Mouse (Mus musculus) neural tube, embryonic 14.5 days (tissue): Measurements from ENCODE around the gene Ank3. TPM values are rescaled to one million over a fixed set of nuclear protein-coding genes. Genes with fewer than 3 reads are reported as not detected.
"Not testable (repeated sequence)": the region's sequence is repeated elsewhere in the genome, so short reads cannot be mapped to it uniquely, and the experiment has no call there.

Source experiments
- ATAC-seq: fragments of 200-750 bp; cut with Nextera tagmentation; 2 replicates; pipeline ENCODE4 v1.8.0; 2017; ENCODE audit warnings: low read depth, mild to moderate bottlenecking, moderate TSS enrichment, moderate library complexity
- H3K27ac ChIP-seq: fragments of 300-500 bp; sonication (generic); 2 replicates; pipeline ENCODE4 v1.5.1; 2014; ENCODE audit warnings: low read depth, mild to moderate bottlenecking, control low read depth, low read length, moderate library complexity, mixed read lengths
- H3K27me3 ChIP-seq: fragments of 300-500 bp; sonication (generic); 2 replicates; pipeline ENCODE4 v1.6.1; 2014; ENCODE audit warnings: low read length; ENCODE audit not compliant: control insufficient read depth, insufficient read depth
- H3K36me3 ChIP-seq: fragments of 300-500 bp; sonication (generic); 2 replicates; pipeline ENCODE4 v1.6.1; 2014; ENCODE audit warnings: low read length, mixed read lengths; ENCODE audit not compliant: control insufficient read depth, insufficient read depth
- H3K4me1 ChIP-seq: fragments of 300-500 bp; sonication (generic); 2 replicates; pipeline ENCODE4 v1.6.1; 2014; ENCODE audit warnings: low read length; ENCODE audit not compliant: control insufficient read depth, insufficient read depth
- H3K4me2 ChIP-seq: fragments of 300-500 bp; sonication (generic); 2 replicates; pipeline ENCODE4 v1.6.1; 2014; ENCODE audit warnings: mild to moderate bottlenecking, low read depth, low read length, control low read depth
- H3K4me3 ChIP-seq: fragments of 300-500 bp; sonication (generic); 2 replicates; pipeline ENCODE4 v1.5.1; 2014; ENCODE audit warnings: low read depth, low read length, control low read depth, mixed read lengths
- H3K9ac ChIP-seq: fragments of 300-500 bp; sonication (generic); replicated peaks from 2 replicates; pipeline ENCODE4 v1.6.1; 2014; ENCODE audit warnings: low read depth, mild to moderate bottlenecking, control low read depth, low read length, mixed read lengths
- H3K9me3 ChIP-seq: fragments of 300-500 bp; sonication (generic); 2 replicates; pipeline ENCODE4 v1.6.1; 2016; ENCODE audit warnings: low read length; ENCODE audit not compliant: control insufficient read depth
- WGBS: fragments of 180-500 bp; shearing (Covaris S2); extraction: QIAGEN DNeasy Blood & Tissue Kit; methylation state at CpG from one replicate; pipeline ENCODE4 v1.1.7; 2014; 5-methylcytosine and 5-hydroxymethylcytosine counted together
- polyA plus RNA-seq: library from polyadenylated mRNA; unstranded; fragments of >200 nt; fragmentation: Nextera tagmentation; extraction: Ambion mirVana; gene quantifications from 2 replicates; pipeline ENCODE4 v1.2.1, GENCODE M21; 2014

Ank3 gene
- 183 and 198 TPM in 2 replicates for polyA plus RNA-seq

DNA sequence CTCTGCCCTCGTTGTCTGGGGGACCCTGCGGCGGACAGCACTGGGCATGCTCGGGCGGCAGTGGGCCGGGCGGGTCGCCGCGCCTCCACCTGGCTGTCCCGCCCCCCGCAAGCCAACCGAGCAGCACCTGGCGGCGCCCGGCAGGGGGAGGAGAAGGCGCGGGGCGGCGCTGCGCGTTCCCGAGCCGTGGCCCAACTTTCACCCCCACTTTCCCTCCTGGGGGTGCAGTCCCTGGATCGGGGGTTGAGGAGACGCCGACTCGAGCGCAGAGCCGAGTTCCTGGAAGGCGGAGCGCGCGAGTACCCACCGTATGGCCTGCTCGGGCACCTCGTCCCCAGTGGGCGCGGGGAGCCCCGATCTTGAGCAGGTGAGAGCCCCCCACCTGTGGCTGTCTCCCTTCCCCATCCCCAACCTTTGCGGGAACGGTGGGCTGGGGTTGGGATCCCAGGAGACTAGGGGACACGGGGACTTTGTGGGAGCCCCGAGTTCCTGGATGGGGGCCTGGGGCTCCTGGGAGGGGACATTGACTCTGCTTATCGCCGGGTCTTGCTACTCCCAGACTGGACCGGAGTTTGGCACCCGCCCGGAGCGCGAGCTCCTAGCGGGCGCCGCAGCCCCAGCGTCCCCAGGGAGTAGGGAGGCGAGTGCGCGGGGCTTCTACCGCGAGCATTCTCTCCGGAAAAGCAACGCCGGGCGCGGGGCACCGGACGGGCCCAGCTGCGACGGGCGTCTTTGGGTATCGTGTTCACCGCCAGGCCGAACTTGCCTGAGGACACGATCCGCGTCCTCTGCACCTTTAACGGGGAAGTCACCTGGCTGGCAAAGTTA lies at the start of gene Ank3:
Ank3 (plus strand) TSS at position 11 of the 828 bp plus-strand sequence.
- WGBS: under 1% methylated on average over 69 of the region's 77 CpGs

GRCm38 (mm10) chr10:69351071-69351841 lies 47.3 kb upstream of the Ank3 start:
- H3K4me1 ChIP-seq: peaks cover 8% of the 10 kb centered on the region
- H3K27me3 ChIP-seq: no peaks in the 10 kb centered on the region
- peak overlapping the region; percentile 97 for H3K4me2 ChIP-seq
- ATAC-seq: no peak
- H3K27ac ChIP-seq: no peak overlapping the region
- peak overlapping the region; percentile 48 for H3K4me3 ChIP-seq
- H3K9me3 ChIP-seq: no peaks in the 10 kb centered on the region
- no peak overlapping the region for H3K9ac ChIP-seq
- no peaks in the 10 kb centered on the region for H3K36me3 ChIP-seq
- WGBS: 24% methylated on average over 12 of the region's 12 CpGs

More for the DNA sequence above, at the start of gene Ank3:
- Histone ChIP-seq H3K4me1 (peaks cover 25% of the 10 kb centered on the region), H3K4me3 (peak within 1 kb of the TSS; percentile 61), H3K9me3 (no peaks in the 10 kb centered on the region), H3K9ac (peak within 1 kb of the TSS; percentile 46), H3K36me3 (no peaks in the 10 kb centered on the region), H3K27me3 (peaks cover 20% of the 10 kb centered on the region), H3K4me2 (peak within 1 kb of the TSS; percentile 100), H3K27ac (no peak within 1 kb of the TSS)
- peak; percentile 61; the same call in 1 of the 2 replicates for ATAC-seq

DNA sequence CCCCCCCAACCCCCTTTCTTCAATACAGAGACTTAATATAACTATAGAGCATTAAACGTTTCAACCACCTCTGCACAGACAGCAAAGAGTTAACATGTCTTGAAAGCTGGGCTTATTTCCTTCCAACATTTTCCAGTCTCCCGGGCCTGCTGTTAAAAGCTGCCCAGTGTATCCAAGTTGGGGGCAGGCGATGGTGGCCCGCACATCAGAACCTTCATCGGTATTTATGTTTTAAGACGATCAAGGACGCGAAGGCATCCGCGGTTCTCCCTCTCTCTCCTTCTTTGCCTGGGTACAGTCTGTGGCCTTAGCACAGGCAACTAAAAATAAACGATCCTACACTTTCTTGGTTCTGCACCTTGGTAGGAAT lies 46.7 kb upstream of the Ank3 start:
- Histone ChIP-seq H3K4me1 (peaks cover 8% of the 10 kb centered on the region), H3K27ac (no peak overlapping the region), H3K36me3 (no peaks in the 10 kb centered on the region), H3K4me3 (peak overlapping the region; percentile 48), H3K4me2 (peak overlapping the region; percentile 97), H3K9me3 (no peaks in the 10 kb centered on the region), H3K27me3 (no peaks in the 10 kb centered on the region), H3K9ac (peak overlapping the region; percentile 44; the same call in 1 of the 2 replicates)
- under 1% methylated on average over 11 of the region's 11 CpGs for WGBS
- no peak; the same call in 1 of the 2 replicates for ATAC-seq

GRCm38 (mm10) chr10:69352212-69353085 lies 46.1 kb upstream of the Ank3 start, which contains the start of gene Cdk1:
TSS of gene Cdk1 (minus strand) at chr10:69352938.
- peak; percentile 98 for ATAC-seq
- Histone ChIP-seq H3K27me3 (no peaks in the 10 kb centered on the region), H3K4me2 (peak within 1 kb of the TSS; percentile 97), H3K9me3 (no peaks in the 10 kb centered on the region), H3K27ac (no peak within 1 kb of the TSS; the same call in 1 of the 2 replicates), H3K36me3 (no peaks in the 10 kb centered on the region), H3K9ac (peak within 1 kb of the TSS; percentile 44), H3K4me3 (peak within 1 kb of the TSS; percentile 48), H3K4me1 (peaks cover 8% of the 10 kb centered on the region)
- WGBS: under 1% methylated on average over 49 of the region's 51 CpGs

GRCm38 (mm10) chr10:69353086-69353479 lies 45.5 kb upstream of the Ank3 start:
- not testable (repeated sequence) for H3K9ac ChIP-seq, H3K27me3 ChIP-seq, H3K9me3 ChIP-seq, H3K4me1 ChIP-seq, H3K36me3 ChIP-seq, H3K27ac ChIP-seq
- 45% methylated on average over 5 of the region's 5 CpGs for WGBS
- peak overlapping the region; percentile 97 for H3K4me2 ChIP-seq
- peak overlapping the region; percentile 48 for H3K4me3 ChIP-seq
- 0 out of 2 replicates have a peak, but pooled peaks have one; percentile 16 for ATAC-seq

GRCm38 (mm10) chr10:69359666-69360065 lies 38.9 kb upstream of the Ank3 start:
- Histone ChIP-seq H3K36me3 (no peaks in the 10 kb centered on the region), H3K4me2 (no peak overlapping the region), H3K4me1 (no peaks in the 10 kb centered on the region), H3K27ac (no peak overlapping the region), H3K9ac (no peak overlapping the region), H3K27me3 (no peaks in the 10 kb centered on the region), H3K4me3 (no peak overlapping the region), H3K9me3 (no peaks in the 10 kb centered on the region)
- no peak for ATAC-seq
- 90% methylated on average over 1 of the region's 1 CpGs for WGBS

- Histone ChIP-seq H3K27me3 (no peaks in the 10 kb centered on the region), H3K4me1 (no peaks in the 10 kb centered on the region), H3K4me2 (no peak overlapping the region), H3K9me3 (no peaks in the 10 kb centered on the region), H3K9ac (no peak overlapping the region), H3K4me3 (no peak overlapping the region), H3K36me3 (no peaks in the 10 kb centered on the region), H3K27ac (no peak overlapping the region)
- WGBS: 83% methylated on average over 11 of the region's 11 CpGs
- ATAC-seq: no peak
Observed at GRCm38 (mm10) chr10:69366208-69366607, 32.4 kb upstream of the Ank3 start.

- no peak overlapping the region for H3K27ac ChIP-seq
- WGBS: 82% methylated on average over 13 of the region's 13 CpGs
- no peak overlapping the region for H3K4me2 ChIP-seq
- H3K4me1 ChIP-seq: no peaks in the 10 kb centered on the region
- H3K9ac ChIP-seq: no peak overlapping the region
- no peak for ATAC-seq
- H3K36me3 ChIP-seq: no peaks in the 10 kb centered on the region
- no peaks in the 10 kb centered on the region for H3K27me3 ChIP-seq
- H3K9me3 ChIP-seq: no peaks in the 10 kb centered on the region
- H3K4me3 ChIP-seq: no peak overlapping the region
Observed at GRCm38 (mm10) chr10:69366877-69367387, 31.6 kb upstream of the Ank3 start.
